Mouse (Mus musculus) effector memory CD4-positive, alpha-beta T cell, adult 7 months (primary cell): ENCODE measurements around the gene Psg16. TPM values are rescaled to one million over a fixed set of nuclear protein-coding genes. Genes with fewer than 3 reads are reported as not detected.

Source experiments
- polyA plus RNA-seq: library from polyadenylated mRNA; unstranded; fragments of 100-300 nt; shearing (Covaris generic); gene quantifications from one replicate; pipeline ENCODE4 v1.2.1, GENCODE M21; 2017

The Psg16 gene
- polyA plus RNA-seq = 0.91 TPM

DNA sequence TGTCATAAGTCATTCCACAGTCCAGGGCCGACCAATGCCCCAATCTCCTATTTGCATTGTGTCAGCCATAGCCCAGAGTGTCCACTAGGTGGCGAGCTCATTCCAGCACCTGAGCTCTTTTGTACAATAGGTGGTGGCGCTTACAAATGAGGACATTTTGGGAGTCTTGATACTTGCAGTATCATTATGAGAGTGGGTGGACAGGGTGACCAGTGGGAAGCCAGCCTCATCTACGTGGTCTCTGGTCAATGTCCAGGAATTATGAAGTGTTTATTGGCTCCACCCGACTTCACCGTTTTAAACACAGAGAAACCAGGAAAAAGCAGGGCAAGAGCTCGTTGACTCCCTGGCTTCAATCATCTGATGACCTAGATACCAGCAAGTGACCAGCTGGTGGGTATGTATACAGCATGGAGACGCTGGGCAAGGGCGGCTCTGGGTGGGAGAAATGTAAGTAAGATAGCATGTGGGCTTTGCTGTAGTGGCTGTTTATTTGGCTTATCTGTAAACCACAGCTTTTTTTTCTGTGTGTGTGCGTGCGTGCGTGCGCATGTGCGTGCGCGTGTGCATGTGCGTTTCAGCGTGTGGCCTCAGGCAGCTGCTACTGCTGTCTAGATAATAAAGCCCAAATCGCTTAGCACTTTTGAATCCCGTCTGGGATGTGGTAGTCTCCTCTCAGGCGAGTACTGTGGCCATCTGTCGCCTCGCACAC, at the start of gene Psg16:
Psg16 (plus strand) TSS at position 137 of the 712 bp plus-strand sequence.

GRCm38 (mm10) chr7:17027588-17028343, 46.1 kb upstream of the Psg16 start, which contains the start of gene Ppp5c:
Gene Ppp5c, minus strand, starts transcription at chr7:17027924.

GRCm38 (mm10) chr7:17062389-17062788, 11.5 kb upstream of the Psg16 start, which contains the start of gene Hif3a:
Gene Hif3a, minus strand, starts transcription at chr7:17062427.

GRCm38 (mm10) chr7:17149931-17150330, 76.1 kb downstream of the Psg16 start, which contains the start of gene Ceacam3:
Gene Ceacam3, plus strand, starts transcription at chr7:17150282.

Other genes with a start within 250 kb of the Psg16 start
- gene Prkd2, start 231.1 kb upstream of the Psg16 start, polyA plus RNA-seq = 121 TPM
- gene Dact3, start 198.7 kb upstream of the Psg16 start, polyA plus RNA-seq = 0.41 TPM
- not detected for gene Gng8, start 182.3 kb upstream of the Psg16 start, polyA plus RNA-seq
- not detected for gene Ptgir, start 167.6 kb upstream of the Psg16 start, polyA plus RNA-seq
- 77.0 TPM for gene Calm3, start 149.9 kb upstream of the Psg16 start, polyA plus RNA-seq
- 0.27 TPM for gene Pnmal2, start 129.4 kb upstream of the Psg16 start, polyA plus RNA-seq
- gene Pnmal1, start 114.4 kb upstream of the Psg16 start, polyA plus RNA-seq = 0.24 TPM
- 1.4 TPM for gene Gm42372, start 91.0 kb upstream of the Psg16 start, polyA plus RNA-seq
- gene Ccdc8, start 81.3 kb upstream of the Psg16 start, polyA plus RNA-seq = 0.11 TPM
- 69.3 TPM for gene Ppp5c, start 46.1 kb upstream of the Psg16 start, polyA plus RNA-seq
- 0.43 TPM for gene Hif3a, start 11.6 kb upstream of the Psg16 start, polyA plus RNA-seq
- not detected for gene Ceacam3, start 76.2 kb downstream of the Psg16 start, polyA plus RNA-seq
- not detected for gene Psg29, start 129.4 kb downstream of the Psg16 start, polyA plus RNA-seq